Mouse (Mus musculus) lung, adult 2 months (tissue): ENCODE data around the gene Cnpy1.

Experiments
- CTCF ChIP-seq: fragments of 200-500 bp; IDR thresholded peaks from 2 replicates; pipeline ENCODE4 v1.5.1; 2011; ENCODE audit warnings: mild to moderate bottlenecking, low read length, control low read depth; ENCODE audit not compliant: insufficient read depth
- POLR2A ChIP-seq: fragments of 200-500 bp; IDR thresholded peaks from 2 replicates; pipeline ENCODE4 v1.6.1; 2011; ENCODE audit warnings: low read depth, mild to moderate bottlenecking, control low read depth, low read length, borderline replicate concordance; ENCODE audit errors: extremely low read depth

DNA sequence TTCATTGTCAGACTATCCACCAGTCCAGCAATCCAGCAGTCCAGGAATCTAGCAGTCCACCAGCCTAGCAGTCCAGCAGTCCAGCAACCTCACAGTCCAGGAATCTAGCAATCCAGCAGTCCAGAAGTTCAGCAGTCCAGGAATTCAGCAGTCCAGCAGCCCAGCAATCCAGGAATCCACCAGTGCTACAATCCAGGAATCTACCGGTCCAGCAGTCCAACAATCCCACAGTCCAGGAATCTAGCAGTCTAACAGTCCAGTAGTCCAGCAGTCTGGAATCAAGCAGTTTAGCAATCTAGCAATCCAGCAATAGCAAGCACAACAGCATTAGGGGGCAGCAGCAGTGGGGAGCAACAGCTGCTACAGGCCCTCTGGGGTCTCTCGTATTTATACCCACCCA lies 27.2 kb upstream of the Cnpy1 start:
- TF ChIP-seq CTCF (no peak), POLR2A (no peak)
